ENCODE assay signal across 8 mouse cellular contexts in the genomic region with DNA sequence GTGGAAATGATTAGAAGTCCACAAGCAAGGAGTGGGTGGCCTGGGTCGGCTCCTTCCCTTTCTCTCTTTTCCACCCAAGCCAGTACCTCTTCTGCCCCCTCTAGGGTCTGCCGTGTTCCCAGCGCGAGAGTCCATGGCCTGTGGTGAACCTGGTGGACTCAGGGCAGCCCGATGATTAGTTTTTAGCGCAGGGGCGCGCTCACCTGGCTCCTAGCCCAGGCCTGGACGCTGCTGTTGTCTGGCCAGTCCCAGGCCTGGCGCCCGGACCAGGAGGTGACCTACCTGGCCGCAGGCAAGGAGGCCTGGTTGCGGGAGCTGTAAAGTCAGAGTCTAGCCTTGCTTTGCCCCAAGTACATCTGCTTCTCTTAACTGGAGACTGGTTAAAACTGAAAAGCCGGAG. TPM values are rescaled to one million over a fixed set of nuclear protein-coding genes. Genes with fewer than 3 reads are reported as not detected.
DNase-seq lines count a peak whose midpoint lies in the region; ATAC-seq and TF ChIP-seq lines count a peak whose summit lies in the region.

A gene (minus strand): TSS at position 388 of the 400 bp plus-strand sequence.

- intact Hi-C loops in heart, postnatal 14 days (cut with DNase I), result no loop called here

- H3K27me3 ChIP-seq in MEL (ENCODE audit: control insufficient read depth in 1 of 2, insufficient read depth in 2 of 2, low read length in 2 of 2), result peaks cover 4 to 13% of the 10 kb centered on the region in 2 experiments
- no peaks in the 10 kb centered on the region for H3K27me3 ChIP-seq in embryonic facial prominence, embryonic 11.5 days (ENCODE audit: control insufficient read depth, insufficient read depth, low read length)
- peaks cover 4% of the 10 kb centered on the region; the same call in 1 of the 2 replicates for H3K27me3 ChIP-seq in limb, embryonic 10.5 days (ENCODE audit: low read depth, poor library complexity, severe bottlenecking)
- no peaks in the 10 kb centered on the region for H3K27me3 ChIP-seq in neural tube, embryonic 15.5 days (replicated peaks)

- 61% methylated on average over 14 of the region's 14 CpGs for WGBS in embryonic facial prominence, embryonic 11.5 days
- WGBS in limb, embryonic 10.5 days, result 67% methylated on average over 14 of the region's 14 CpGs
- 70% methylated on average over 14 of the region's 14 CpGs for WGBS in neural tube, embryonic 15.5 days

- TF ChIP-seq POLR2A in MEL (IDR thresholded peaks at IDR 0.05; ENCODE audit: control insufficient read depth in 1 of 2, insufficient read depth in 1 of 2, low read depth in 1 of 2, low read length in 2 of 2, poor library complexity in 1 of 2), result no peak

- no peak for TF ChIP-seq EP300 in MEL (IDR thresholded peaks at IDR 0.05; ENCODE audit: low read depth in 1 of 2, low read length in 2 of 2)

- TF ChIP-seq CTCF in MEL (IDR thresholded peaks at IDR 0.05 in 2 of 3, conservative IDR thresholded peaks at IDR 0.05 in 1 of 3; ENCODE audit: control insufficient read depth in 1 of 3, insufficient read depth in 1 of 3, low read depth in 2 of 3, low read length in 3 of 3, poor library complexity in 1 of 3, severe bottlenecking in 1 of 3), result no peak

- peaks cover 0 to 2% of the 10 kb centered on the region in 2 experiments; a peak in 1 of 4 replicates for H3K4me1 ChIP-seq in MEL (ENCODE audit: control insufficient read depth in 1 of 2, insufficient read depth in 2 of 2, low read length in 2 of 2)
- no peaks in the 10 kb centered on the region for H3K4me1 ChIP-seq in embryonic facial prominence, embryonic 11.5 days (ENCODE audit: control insufficient read depth, insufficient read depth, low read length)
- no peaks in the 10 kb centered on the region for H3K4me1 ChIP-seq in limb, embryonic 10.5 days
- H3K4me1 ChIP-seq in neural tube, embryonic 15.5 days, result 0 out of 2 replicates have a peak, but pooled peaks cover 4% of the 10 kb centered on the region

- no peak for DNase-seq in MEL (ENCODE audit: low read depth, low spot score)
- no peak for DNase-seq in embryonic facial prominence, embryonic 11.5 days (ENCODE audit: low spot score)
- peak; percentile 54 to 57 for DNase-seq in heart, postnatal 14 days
- no peak for DNase-seq in limb, embryonic 10.5 days (ENCODE audit: low spot score)
- DNase-seq in right cerebral cortex, postnatal 10 days (ENCODE audit: low spot score in 2 of 2), result no peak
- DNase-seq in left cerebral cortex, adult 8-10 months (ENCODE audit: low spot score in 2 of 2), result no peak
- no peak for DNase-seq in spleen, postnatal 36 days (ENCODE audit: low spot score in 2 of 2)

- peak within 1 kb of the TSS; percentile 25 for H3K4me2 ChIP-seq in embryonic facial prominence, embryonic 11.5 days (ENCODE audit: low read depth, low read length)
- peak within 1 kb of the TSS; percentile 55 for H3K4me2 ChIP-seq in neural tube, embryonic 15.5 days

- H3K27ac ChIP-seq in MEL (ENCODE audit: control insufficient read depth, low read depth, low read length), result no peak within 1 kb of the TSS
- H3K27ac ChIP-seq in embryonic facial prominence, embryonic 11.5 days (replicated peaks; ENCODE audit: low read depth, low read length), result no peak within 1 kb of the TSS
- H3K27ac ChIP-seq in limb, embryonic 10.5 days, result peak within 1 kb of the TSS; percentile 36; the same call in 1 of the 2 replicates
- no peak within 1 kb of the TSS for H3K27ac ChIP-seq in neural tube, embryonic 15.5 days (replicated peaks)

- H3K9me3 ChIP-seq in MEL (replicated peaks; ENCODE audit: insufficient read depth, low read length), result no peaks in the 10 kb centered on the region
- no peaks in the 10 kb centered on the region for H3K9me3 ChIP-seq in embryonic facial prominence, embryonic 11.5 days (replicated peaks; ENCODE audit: control insufficient read depth, low read length)
- no peaks in the 10 kb centered on the region for H3K9me3 ChIP-seq in limb, embryonic 10.5 days (replicated peaks)
- H3K9me3 ChIP-seq in neural tube, embryonic 15.5 days (replicated peaks), result no peaks in the 10 kb centered on the region

- H3K4me3 ChIP-seq in MEL (ENCODE audit: control insufficient read depth in 1 of 2, insufficient read depth in 1 of 2, low read depth in 2 of 2, low read length in 2 of 2), result peak within 1 kb of the TSS; percentile 39 to 44
- no peak within 1 kb of the TSS for H3K4me3 ChIP-seq in embryonic facial prominence, embryonic 11.5 days (ENCODE audit: low read depth, low read length)
- H3K4me3 ChIP-seq in limb, embryonic 10.5 days, result peak within 1 kb of the TSS; percentile 45
- peak within 1 kb of the TSS; percentile 30; the same call in 1 of the 2 replicates for H3K4me3 ChIP-seq in neural tube, embryonic 15.5 days (replicated peaks)

- no peak for TF ChIP-seq RAD21 in MEL (IDR thresholded peaks at IDR 0.05; ENCODE audit: low read depth, low read length)

- ATAC-seq in embryonic facial prominence, embryonic 11.5 days (replicated peaks; ENCODE audit: insufficient number of reproducible peaks, low FRiP score, low TSS enrichment, low read depth), result no peak
- no peak for ATAC-seq in neural tube, embryonic 15.5 days (ENCODE audit: low FRiP score)

- peaks cover 0 to 3% of the 10 kb centered on the region in 2 experiments; a peak in 1 of 4 replicates for H3K36me3 ChIP-seq in MEL (ENCODE audit: control insufficient read depth in 1 of 2, insufficient read depth in 2 of 2, low read length in 2 of 2)
- no peaks in the 10 kb centered on the region for H3K36me3 ChIP-seq in embryonic facial prominence, embryonic 11.5 days (replicated peaks; ENCODE audit: control insufficient read depth, insufficient read depth, low read depth, low read length)
- no peaks in the 10 kb centered on the region for H3K36me3 ChIP-seq in limb, embryonic 10.5 days
- H3K36me3 ChIP-seq in neural tube, embryonic 15.5 days, result no peaks in the 10 kb centered on the region

- no peaks in the 10 kb centered on the region for H3K79me2 ChIP-seq in MEL (ENCODE audit: control insufficient read depth, insufficient read depth, low read length, poor library complexity)

- peak within 1 kb of the TSS; percentile 65 for H3K9ac ChIP-seq in MEL (ENCODE audit: control insufficient read depth, low read depth, low read length, poor library complexity, severe bottlenecking)
- peak within 1 kb of the TSS; percentile 34; the same call in 1 of the 2 replicates for H3K9ac ChIP-seq in embryonic facial prominence, embryonic 11.5 days (replicated peaks; ENCODE audit: low read length)
- no peak within 1 kb of the TSS for H3K9ac ChIP-seq in neural tube, embryonic 15.5 days (replicated peaks)

TF ChIP-seq in MEL, 35 proteins besides CTCF, POLR2A, EP300 and RAD21:
- TF ChIP-seq SMC3 (IDR thresholded peaks at IDR 0.05; ENCODE audit: low read depth, low read length) (no peak), GATA1 (IDR thresholded peaks at IDR 0.05; ENCODE audit: low read depth, low read length) (no peak), UBTF (IDR thresholded peaks at IDR 0.05; ENCODE audit: borderline replicate concordance, insufficient read depth, low read depth, low read length) (no peak), POLR2AphosphoS5 (IDR thresholded peaks at IDR 0.05; ENCODE audit: borderline replicate concordance, low read depth, low read length) (no peak), GABPA (IDR thresholded peaks at IDR 0.05; ENCODE audit: low read depth, low read length) (no peak), ELF1 (IDR thresholded peaks at IDR 0.05; ENCODE audit: low read depth, low read length) (no peak), MYC (IDR thresholded peaks at IDR 0.05; ENCODE audit: low read depth, low read length) (no peak), JUND (IDR thresholded peaks at IDR 0.05; ENCODE audit: low read depth, low read length) (no peak), MAFK (IDR thresholded peaks at IDR 0.05; ENCODE audit: borderline replicate concordance, low read depth, low read length) (no peak)

RNA-seq across cellular contexts. Expression of the gene that starts here (rescaled TPM):
- total RNA-seq in MEL (2012; rRNA removed), result 0.15 and 0.20 TPM in 2 replicates
- polyA plus RNA-seq in MEL (2012; ENCODE audit: insufficient read depth in 1 of 2, insufficient read length in 2 of 2, low read depth in 1 of 2, low replicate concordance in 2 of 2, missing spikeins in 1 of 2), result under 1 TPM in 1 of 2 experiments, not detected in 1; 0.33 TPM
- polyA plus RNA-seq in embryonic facial prominence, embryonic 11.5 days (2014; fragmentation: Nextera tagmentation; extraction: Ambion mirVana), result 0.10 and 0.15 TPM in 2 replicates
- 10 to 100 TPM; 18.4 to 21.2 TPM for total RNA-seq in heart, postnatal 14 days (2021)
- polyA plus RNA-seq in limb, embryonic 10.5 days (2016; fragmentation: Nextera tagmentation; extraction: Ambion mirVana), result 0.08 and 0.13 TPM in 2 replicates
- polyA plus RNA-seq in neural tube, embryonic 15.5 days (2015; fragmentation: Nextera tagmentation; extraction: Ambion mirVana), result 0.13 TPM in 1 of 2 replicates, not detected in the other
- under 1 TPM in 3 of 4 experiments, not detected in 1; 0.26 to 0.46 (median 0.26) TPM for total RNA-seq in left cerebral cortex, adult 8-10 months (2022)

Comparison
In these comparisons a context has a peak if more than half of its experiments do, and no peak if none do; other contexts are left out.
1. RNA of the gene that starts here (total RNA-seq): 18.4 to 21.2 TPM in heart, postnatal 14 days; 0.26 to 0.46 TPM in left cerebral cortex, adult 8-10 months and 0.15 to 0.20 TPM in MEL; every median in the first group is over 10 times any median in the second.
2. DNase-seq: peak in heart, postnatal 14 days (2 of 2); none in MEL (single experiment), embryonic facial prominence, embryonic 11.5 days (single experiment), limb, embryonic 10.5 days (single experiment), right cerebral cortex, postnatal 10 days (0 of 2), left cerebral cortex, adult 8-10 months (0 of 2) and spleen, postnatal 36 days (0 of 2).